Mouse (Mus musculus) limb, embryonic 13.5 days (tissue): ENCODE measurements around the gene Fos. TPM values are rescaled to one million over a fixed set of nuclear protein-coding genes. Genes with fewer than 3 reads are reported as not detected.
"Not testable (repeated sequence)": the region's sequence is repeated elsewhere in the genome, so short reads cannot be mapped to it uniquely, and the experiment has no call there.

Source experiments
- ATAC-seq: fragments of 200-750 bp; cut with Nextera tagmentation; 2 replicates; pipeline ENCODE4 v1.8.0; 2017; ENCODE audit warnings: low read depth, moderate number of reproducible peaks, moderate TSS enrichment; ENCODE audit not compliant: low FRiP score
- H3K27ac ChIP-seq: fragments of 300-500 bp; sonication (generic); 2 replicates; pipeline ENCODE4 v1.5.1; 2015; ENCODE audit warnings: inconsistent platforms, mild to moderate bottlenecking, moderate library complexity
- H3K27me3 ChIP-seq: fragments of 300-500 bp; sonication (generic); 2 replicates; pipeline ENCODE4 v1.6.1; 2015; ENCODE audit warnings: mild to moderate bottlenecking, inconsistent platforms
- H3K36me3 ChIP-seq: fragments of 300-500 bp; sonication (generic); 2 replicates; pipeline ENCODE4 v1.6.1; 2015; ENCODE audit warnings: inconsistent platforms, mild to moderate bottlenecking, moderate library complexity
- H3K4me1 ChIP-seq: fragments of 300-500 bp; sonication (generic); 2 replicates; pipeline ENCODE4 v1.6.1; 2015; ENCODE audit warnings: inconsistent platforms
- H3K4me2 ChIP-seq: fragments of 300-500 bp; sonication (generic); replicated peaks from 2 replicates; pipeline ENCODE4 v1.6.1; 2015; ENCODE audit warnings: inconsistent platforms, mild to moderate bottlenecking, moderate library complexity
- H3K4me3 ChIP-seq: fragments of 300-500 bp; sonication (generic); 2 replicates; pipeline ENCODE4 v1.5.1; 2015; ENCODE audit warnings: moderate library complexity, mild to moderate bottlenecking, inconsistent platforms
- H3K9ac ChIP-seq: fragments of 300-500 bp; sonication (generic); 2 replicates; pipeline ENCODE4 v1.6.1; 2015; ENCODE audit warnings: mild to moderate bottlenecking, inconsistent platforms
- H3K9me3 ChIP-seq: fragments of 300-500 bp; sonication (generic); 2 replicates; pipeline ENCODE4 v1.6.1; 2016; ENCODE audit warnings: inconsistent platforms
- WGBS: fragments of 180-500 bp; shearing (Covaris S2); methylation state at CpG from one replicate; pipeline ENCODE4 v1.1.7; 2015; 5-methylcytosine and 5-hydroxymethylcytosine counted together
- polyA plus RNA-seq: library from polyadenylated mRNA; unstranded; fragments of >200 nt; fragmentation: Nextera tagmentation; extraction: Ambion mirVana; gene quantifications from 2 replicates; pipeline ENCODE4 v1.2.1, GENCODE M21; 2015

The Fos gene
- polyA plus RNA-seq, 1 experiment from 2014 or later: 7.2 TPM

DNA sequence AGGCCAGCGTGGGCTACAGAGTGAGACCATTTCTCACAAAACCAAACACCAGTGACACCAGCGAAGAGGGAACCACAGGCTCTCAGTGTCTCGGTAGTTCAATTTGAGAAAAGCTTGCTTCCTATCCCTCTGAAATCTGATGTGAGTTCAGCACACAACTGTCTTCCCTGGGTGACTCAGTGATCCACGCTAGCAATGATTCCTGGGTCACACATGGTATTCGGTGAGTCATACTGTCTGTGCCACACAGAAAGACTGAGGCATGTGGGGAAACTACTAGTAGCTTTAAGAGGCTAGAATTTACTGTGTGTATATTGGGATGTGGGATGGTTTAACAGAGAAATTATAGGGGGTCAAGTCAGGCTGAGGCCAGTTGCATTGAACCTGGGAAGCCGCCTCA is 45.9 kb downstream of the Fos start:
- Histone ChIP-seq H3K36me3 (no peaks in the 10 kb centered on the region), H3K27me3 (no peaks in the 10 kb centered on the region), H3K4me3 (no peak overlapping the region), H3K4me2 (no peak overlapping the region), H3K9ac (no peak overlapping the region), H3K9me3 (no peaks in the 10 kb centered on the region), H3K27ac (no peak overlapping the region), H3K4me1 (peaks cover 25% of the 10 kb centered on the region)
- ATAC-seq: no peak
- 91% methylated on average over 6 of the region's 6 CpGs for WGBS

DNA sequence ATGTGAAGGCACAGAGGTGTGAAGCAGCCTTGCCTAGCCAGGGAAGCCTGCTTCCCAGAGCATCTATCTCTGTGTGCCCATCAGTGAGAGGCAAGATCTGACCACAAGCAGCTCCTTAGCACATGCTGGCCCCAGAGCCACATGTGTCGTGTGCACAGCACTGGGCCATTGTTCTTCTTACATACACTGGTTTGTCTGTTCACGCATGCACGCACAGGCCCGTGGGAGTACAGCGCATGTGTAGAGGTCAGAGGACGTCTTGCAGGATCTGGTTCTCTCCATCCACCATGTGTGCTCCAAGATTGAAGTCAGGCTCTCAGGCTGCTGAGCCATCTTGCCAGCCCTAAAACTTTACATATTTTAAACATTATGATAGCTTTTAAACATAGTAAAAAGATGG is 47.4 kb downstream of the Fos start:
- Histone ChIP-seq H3K27ac (no peak overlapping the region), H3K9me3 (no peaks in the 10 kb centered on the region), H3K9ac (no peak overlapping the region), H3K36me3 (no peaks in the 10 kb centered on the region), H3K4me3 (no peak overlapping the region), H3K27me3 (no peaks in the 10 kb centered on the region), H3K4me2 (no peak overlapping the region), H3K4me1 (peaks cover 25% of the 10 kb centered on the region)
- ATAC-seq: no peak
- WGBS: 89% methylated on average over 6 of the region's 6 CpGs

DNA sequence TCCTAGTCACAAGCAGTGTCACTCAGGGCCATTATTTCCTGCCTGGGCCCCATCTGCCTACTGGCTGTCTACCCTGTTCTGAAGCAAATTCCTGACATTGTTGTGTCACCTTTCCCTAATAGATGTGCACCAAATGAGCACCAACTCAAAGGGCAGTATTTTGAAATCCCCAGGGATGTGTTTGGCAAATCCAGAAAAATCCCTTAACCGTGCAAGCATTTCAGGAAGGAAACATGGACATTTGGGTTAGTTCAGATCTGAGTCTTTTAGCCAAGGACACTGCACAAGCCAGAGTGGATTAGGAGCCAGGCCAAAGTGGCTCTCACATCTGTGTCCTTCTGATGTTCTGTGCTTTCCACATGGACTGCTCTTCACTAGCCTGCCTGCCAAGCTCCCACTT is 48.0 kb downstream of the Fos start:
- ATAC-seq: no peak
- Histone ChIP-seq H3K27me3 (no peaks in the 10 kb centered on the region), H3K4me2 (no peak overlapping the region), H3K27ac (no peak overlapping the region), H3K9ac (no peak overlapping the region), H3K36me3 (no peaks in the 10 kb centered on the region), H3K9me3 (no peaks in the 10 kb centered on the region), H3K4me1 (peaks cover 25% of the 10 kb centered on the region), H3K4me3 (no peak overlapping the region)
- 64% methylated on average over 1 of the region's 1 CpGs for WGBS

DNA sequence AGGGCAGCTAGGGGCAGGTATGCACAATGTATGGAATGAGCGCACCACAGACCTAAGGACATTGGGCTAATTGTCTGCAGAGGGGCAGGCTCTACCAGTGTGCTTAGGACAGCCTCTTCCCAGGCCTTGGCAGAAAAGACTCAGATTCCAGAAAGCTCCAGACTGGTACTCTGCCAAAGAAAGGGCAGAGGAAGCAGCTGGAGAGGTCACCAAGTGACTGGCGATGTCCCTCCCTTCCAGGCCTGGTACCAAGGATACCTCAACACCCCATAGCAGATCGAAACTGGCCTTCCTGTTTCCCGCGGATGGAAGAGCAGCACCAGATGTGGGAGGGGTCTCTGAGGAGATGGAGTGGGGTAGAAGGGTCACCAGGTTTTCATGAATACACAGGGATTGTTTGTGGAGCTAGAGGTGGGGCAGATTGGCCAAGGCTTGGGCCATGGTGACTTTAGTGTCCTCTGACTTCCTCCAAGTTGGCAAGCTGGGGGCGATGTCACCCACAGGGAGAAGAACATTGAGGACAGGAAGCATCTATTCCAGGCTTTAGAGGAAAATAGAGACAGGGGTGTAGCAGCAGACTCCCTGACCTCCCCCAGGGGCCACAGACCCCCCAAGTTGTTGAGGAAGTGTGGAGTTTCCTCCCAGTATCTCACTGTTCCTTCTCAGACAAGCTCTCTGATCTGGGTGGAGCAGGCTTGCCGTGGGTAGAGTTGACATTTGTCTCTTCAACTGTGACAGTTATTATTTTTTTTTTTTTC is 49.1 kb downstream of the Fos start:
- no peaks in the 10 kb centered on the region for H3K27me3 ChIP-seq
- no peaks in the 10 kb centered on the region for H3K9me3 ChIP-seq
- no peak overlapping the region for H3K4me2 ChIP-seq
- no peaks in the 10 kb centered on the region for H3K36me3 ChIP-seq
- 78% methylated on average over 7 of the region's 7 CpGs for WGBS
- no peak for ATAC-seq
- H3K4me3 ChIP-seq: no peak overlapping the region
- H3K9ac ChIP-seq: no peak overlapping the region
- peaks cover 28% of the 10 kb centered on the region for H3K4me1 ChIP-seq
- no peak overlapping the region for H3K27ac ChIP-seq

DNA sequence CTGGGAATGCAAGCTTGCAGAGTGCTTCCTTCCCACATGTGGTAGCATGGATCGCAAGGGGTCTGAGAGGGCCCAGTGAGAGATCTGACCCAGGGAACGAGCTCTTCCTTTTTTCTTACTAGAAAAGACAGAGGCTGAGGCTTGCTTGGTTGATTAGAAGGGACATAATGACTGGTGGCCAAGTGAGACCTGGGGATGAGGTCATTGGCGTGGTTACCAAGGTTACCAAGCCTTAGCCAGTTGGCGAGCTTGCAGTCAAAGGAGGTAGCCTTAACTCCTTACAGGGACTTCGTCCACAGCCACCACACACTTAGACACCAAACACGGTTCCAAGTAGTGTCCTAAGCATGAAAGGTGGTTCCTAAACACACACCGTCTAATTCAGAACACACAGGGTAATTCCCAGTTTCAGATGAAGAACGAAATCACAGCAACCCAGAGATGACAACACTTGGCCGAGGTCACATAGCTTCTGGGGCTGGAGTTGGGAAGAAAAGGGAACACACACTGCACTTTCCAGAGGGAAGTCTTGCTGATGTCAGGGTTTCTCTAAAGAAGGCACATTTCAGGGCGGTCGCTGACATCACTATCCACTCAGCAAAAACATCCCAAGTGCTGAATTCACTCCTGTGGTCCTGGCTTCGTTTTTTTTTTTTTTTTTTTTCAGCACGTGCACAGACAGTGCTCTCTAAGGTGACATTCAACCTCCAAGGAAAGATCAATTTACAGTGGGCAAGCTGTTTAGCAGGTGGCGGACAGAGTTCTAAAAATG is 49.9 kb downstream of the Fos start:
- H3K27ac ChIP-seq: no peak overlapping the region
- H3K9me3 ChIP-seq: no peaks in the 10 kb centered on the region
- no peak for ATAC-seq
- H3K36me3 ChIP-seq: no peaks in the 10 kb centered on the region
- H3K4me3 ChIP-seq: no peak overlapping the region
- 56% methylated on average over 14 of the region's 14 CpGs for WGBS
- peaks cover 28% of the 10 kb centered on the region for H3K4me1 ChIP-seq
- no peak overlapping the region for H3K9ac ChIP-seq
- H3K27me3 ChIP-seq: no peaks in the 10 kb centered on the region
- H3K4me2 ChIP-seq: no peak overlapping the region

DNA sequence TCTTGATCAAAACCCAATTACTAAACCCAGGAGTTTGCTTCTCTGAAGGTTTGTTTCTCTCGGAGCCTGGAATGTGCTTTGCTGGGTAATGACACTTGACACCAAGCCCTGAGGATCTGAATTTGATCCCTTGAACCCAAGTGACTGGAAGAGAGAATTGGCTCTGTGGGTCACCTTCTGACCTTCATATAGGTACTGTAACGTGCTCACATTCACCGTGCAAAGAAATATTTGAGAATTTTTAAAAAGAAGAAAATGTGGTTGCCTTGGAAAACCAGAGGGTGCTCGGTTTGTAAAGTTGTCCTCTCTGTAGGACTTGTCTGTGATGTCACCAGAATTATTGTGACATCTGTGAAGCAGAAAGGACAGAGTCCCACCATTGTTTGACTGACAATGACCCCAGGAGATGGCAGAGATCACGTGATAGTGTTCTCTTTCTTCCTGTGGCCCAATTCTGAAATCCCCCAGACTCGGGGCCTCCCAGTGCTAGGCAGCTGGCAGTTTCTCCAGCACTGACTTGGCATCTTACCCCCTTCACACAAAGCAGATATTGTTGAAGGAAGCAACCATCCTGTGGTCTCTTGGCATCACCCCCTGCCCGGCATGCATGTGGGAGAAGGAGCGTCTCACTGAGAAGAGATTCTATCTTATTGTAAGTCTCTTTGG is 50.6 kb downstream of the Fos start:
- 46% methylated on average over 8 of the region's 8 CpGs for WGBS

DNA sequence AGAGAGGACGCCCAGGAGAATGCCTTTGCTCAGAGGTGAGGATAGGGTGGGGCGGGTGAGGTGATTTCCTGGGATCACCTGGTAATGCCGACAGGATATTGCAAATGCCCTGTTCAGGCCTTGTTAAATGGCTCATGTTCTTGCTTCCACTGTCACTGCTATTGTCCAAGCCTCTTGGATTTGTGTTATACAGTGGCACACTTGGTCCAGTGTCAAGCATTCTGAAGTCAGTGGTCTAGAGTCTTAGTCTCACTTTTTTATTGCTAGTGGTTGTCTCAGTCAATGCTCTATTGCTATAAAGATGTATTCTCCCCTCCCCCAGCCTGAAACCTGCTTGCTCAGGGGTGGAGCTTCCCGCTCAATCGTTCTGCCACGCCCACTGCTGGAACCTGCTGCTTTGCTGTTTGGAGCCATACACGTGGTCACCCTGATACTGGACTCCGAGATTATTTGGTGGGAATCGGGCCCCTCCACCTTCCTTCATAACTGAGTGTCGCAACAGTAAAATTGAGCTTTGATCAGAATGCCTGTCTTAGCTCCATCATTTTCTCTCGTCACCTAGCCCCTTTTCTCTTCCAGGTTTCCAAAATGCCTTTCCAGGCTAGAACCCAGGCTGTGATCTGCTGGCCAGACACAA is 51.3 kb downstream of the Fos start:
- H3K27me3 ChIP-seq, H3K27ac ChIP-seq, H3K36me3 ChIP-seq, H3K4me2 ChIP-seq, H3K9ac ChIP-seq, H3K9me3 ChIP-seq, H3K4me3 ChIP-seq, ATAC-seq: not testable (repeated sequence)
- 63% methylated on average over 11 of the region's 11 CpGs for WGBS
- H3K4me1 ChIP-seq: peaks cover 28% of the 10 kb centered on the region

More for the DNA sequence above, 50.6 kb downstream of the Fos start:
- no peak overlapping the region for H3K9ac ChIP-seq
- H3K4me3 ChIP-seq: no peak overlapping the region
- H3K9me3 ChIP-seq: no peaks in the 10 kb centered on the region
- H3K27ac ChIP-seq: no peak overlapping the region
- no peaks in the 10 kb centered on the region for H3K36me3 ChIP-seq
- ATAC-seq: no peak
- peaks cover 28% of the 10 kb centered on the region for H3K4me1 ChIP-seq
- H3K27me3 ChIP-seq: no peaks in the 10 kb centered on the region
- no peak overlapping the region for H3K4me2 ChIP-seq

Other genes with a start within 250 kb of the Fos start
- gene Mlh3, start 203.3 kb upstream of the Fos start, polyA plus RNA-seq: 10.0 and 10.8 TPM in 2 replicates
- 44.8 and 48.4 TPM in 2 replicates for gene Acyp1, start 185.5 kb upstream of the Fos start, polyA plus RNA-seq
- 1.0 and 1.2 TPM in 2 replicates for gene Zc2hc1c, start 185.3 kb upstream of the Fos start, polyA plus RNA-seq
- gene Nek9, start 134.5 kb upstream of the Fos start, polyA plus RNA-seq: 25.4 and 29.1 TPM in 2 replicates
- 320 and 322 TPM in 2 replicates for gene Tmed10, start 99.0 kb upstream of the Fos start, polyA plus RNA-seq
- 0.89 and 1.2 TPM in 2 replicates for gene Jdp2, start 125.1 kb downstream of the Fos start, polyA plus RNA-seq
- 3.3 and 3.5 TPM in 2 replicates for gene Batf, start 212.8 kb downstream of the Fos start, polyA plus RNA-seq